Mouse (Mus musculus) erythroblast, adult 5-6 weeks (primary cell): ENCODE results near the gene Serpinb9f. TPM values are rescaled to one million over a fixed set of nuclear protein-coding genes. Genes with fewer than 3 reads are reported as not detected.
"Not testable (repeated sequence)": the region's sequence is repeated elsewhere in the genome, so short reads cannot be mapped to it uniquely, and the experiment has no call there.

Experiments
- ATAC-seq: replicated peaks from 2 replicates; pipeline ENCODE4 v1.8.0; 2016; ENCODE audit warnings: moderate number of reproducible peaks, mild to moderate bottlenecking, moderate TSS enrichment, inconsistent platforms; ENCODE audit not compliant: poor library complexity, low FRiP score, severe bottlenecking
- total RNA-seq, 2 experiments: library from RNA; stranded (forward) in 1 of 2; stranded (reverse) in 1 of 2; fragments of 150-400 nt in 1 of 2; fragments of 200-764, 138-1000 nt in 1 of 2; gene quantifications; 2 replicates each; pipeline versions ENCODE4 v1.2.3 to v1.2.4; 2015 to 2017; ENCODE audit warnings: low replicate concordance in 2 of 2

Gene Serpinb9f
- total RNA-seq (2015; ENCODE audit: low replicate concordance) = not detected in 2 replicates
- not detected in 2 replicates for total RNA-seq (2017; ENCODE audit: low replicate concordance)

DNA sequence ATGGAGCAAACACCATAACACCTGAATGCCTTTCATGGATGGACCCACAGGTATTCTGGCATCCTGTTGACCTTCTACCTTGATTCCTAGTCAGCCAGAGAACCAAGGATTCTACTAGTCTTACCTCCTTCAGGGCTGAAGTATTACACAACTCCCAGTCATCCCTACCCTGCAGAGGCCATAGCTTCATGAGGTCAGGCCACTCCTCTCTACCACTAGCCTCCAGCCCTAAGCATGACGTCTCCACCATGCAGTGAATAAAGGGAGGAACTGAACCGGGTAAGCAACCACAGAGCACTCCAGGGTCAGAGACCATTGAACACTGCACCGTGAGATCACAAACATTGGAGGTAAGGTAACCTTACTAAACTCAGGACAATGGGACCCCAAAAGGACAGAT is at the start of gene Serpinb9f:
Serpinb9f (plus strand) TSS at position 301 of the 400 bp plus-strand sequence.
- not testable (repeated sequence) for ATAC-seq

DNA sequence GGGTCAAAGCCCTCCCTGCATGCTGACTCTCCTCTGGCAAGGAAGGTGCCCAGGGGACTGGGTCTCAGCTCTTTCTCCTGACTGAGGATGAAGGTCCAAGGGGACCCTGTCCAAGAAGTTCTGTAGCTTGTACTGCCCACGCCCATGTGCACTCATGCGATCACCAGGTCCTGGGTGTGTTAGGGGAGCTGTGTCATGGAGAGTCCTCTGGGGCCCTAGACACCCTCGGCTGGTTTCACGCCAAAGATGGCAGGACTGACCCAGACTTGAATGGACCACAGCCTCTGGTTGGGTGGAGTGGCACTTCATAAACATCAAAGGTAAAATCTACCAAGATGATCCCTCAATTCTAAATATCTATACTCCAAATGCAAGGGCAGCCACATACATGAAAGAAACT is 15.2 kb upstream of the Serpinb9f start:
- ATAC-seq = not testable (repeated sequence)

GRCm38 (mm10) chr13:33356666-33357065 is 32.8 kb downstream of the Serpinb9f start:
- ATAC-seq = not testable (repeated sequence)

Other genes with a start within 250 kb of the Serpinb9f start
- not detected in 2 replicates for gene Serpinb1b, start 245.5 kb upstream of the Serpinb9f start, total RNA-seq (2015; ENCODE audit: low replicate concordance)
- gene Serpinb1b, start 245.5 kb upstream of the Serpinb9f start, total RNA-seq (2017; ENCODE audit: low replicate concordance) = not detected in 2 replicates
- gene Serpinb9c, start 164.3 kb upstream of the Serpinb9f start, total RNA-seq (2015; ENCODE audit: low replicate concordance) = not detected in 2 replicates
- gene Serpinb9c, start 164.3 kb upstream of the Serpinb9f start, total RNA-seq (2017; ENCODE audit: low replicate concordance) = not detected in 2 replicates
- gene Serpinb9d, start 131.1 kb upstream of the Serpinb9f start, total RNA-seq (2015; ENCODE audit: low replicate concordance) = not detected in 2 replicates
- not detected in 2 replicates for gene Serpinb9d, start 131.1 kb upstream of the Serpinb9f start, total RNA-seq (2017; ENCODE audit: low replicate concordance)
- gene Serpinb9e, start 74.5 kb upstream of the Serpinb9f start, total RNA-seq (2015; ENCODE audit: low replicate concordance) = not detected in 2 replicates
- not detected in 2 replicates for gene Serpinb9e, start 74.5 kb upstream of the Serpinb9f start, total RNA-seq (2017; ENCODE audit: low replicate concordance)
- gene Gm11397, start 71.7 kb downstream of the Serpinb9f start, total RNA-seq (2015; ENCODE audit: low replicate concordance) = not detected in 2 replicates
- gene Gm11397, start 71.7 kb downstream of the Serpinb9f start, total RNA-seq (2017; ENCODE audit: low replicate concordance) = not detected in 2 replicates
- not detected in 2 replicates for gene Serpinb9g, start 160.7 kb downstream of the Serpinb9f start, total RNA-seq (2015; ENCODE audit: low replicate concordance)
- gene Serpinb9g, start 160.7 kb downstream of the Serpinb9f start, total RNA-seq (2017; ENCODE audit: low replicate concordance) = not detected in 2 replicates